10 mouse cellular contexts compared by ENCODE assay signal in the genomic region with DNA sequence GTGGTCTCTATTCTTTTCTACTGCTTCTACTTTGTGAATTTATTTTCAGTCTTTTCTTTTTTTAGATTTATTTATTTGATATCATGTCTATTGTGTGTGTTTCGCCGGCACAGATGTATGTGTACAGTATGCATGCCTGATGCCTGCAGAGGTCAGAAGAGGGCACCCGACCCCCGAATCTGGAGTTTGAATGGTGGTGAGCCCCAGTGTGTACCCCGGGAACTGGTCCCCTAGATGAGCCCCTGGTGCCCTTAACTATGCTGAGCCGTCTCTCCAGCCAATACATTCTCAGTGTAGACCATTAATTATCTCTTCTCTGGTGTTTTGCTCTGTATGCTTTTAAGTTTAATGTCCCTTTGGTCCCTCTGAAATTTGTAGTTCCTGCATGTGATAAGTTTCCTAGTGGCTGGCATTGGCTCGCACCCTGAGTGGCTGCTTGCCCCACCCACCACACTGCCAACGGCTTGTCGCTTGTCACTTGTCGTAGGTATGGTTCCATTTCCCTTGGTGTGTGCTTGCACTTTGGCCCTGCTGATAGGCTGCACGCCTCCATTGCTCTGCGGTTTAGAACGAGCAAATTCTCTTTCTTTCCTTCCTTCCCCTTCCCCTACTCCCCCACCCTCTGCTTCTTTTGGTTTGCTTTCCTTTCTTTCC. TPM values are rescaled to one million over a fixed set of nuclear protein-coding genes. Genes with fewer than 3 reads are reported as not detected.
DNase-seq lines count a peak whose midpoint lies in the region; ATAC-seq and TF ChIP-seq lines count a peak whose summit lies in the region.
"Had no signal": no experiment of that assay in that cellular context is flagged by ENCODE, and none has a peak within 500 bp of the region (broad histone marks: within the 10 kb centered on the region; RNA-seq: fewer than 3 reads in every experiment).

No protein-coding gene starts in this region.

- no peak for ATAC-seq in heart, embryonic 14.5 days (ENCODE audit: insufficient number of reproducible peaks, insufficient read depth, low FRiP score, low read depth)
- peak; percentile 62 for ATAC-seq in erythroid progenitor cell, adult 5-6 weeks (replicated peaks; ENCODE audit: low FRiP score, poor library complexity, severe bottlenecking)
- ATAC-seq in liver, postnatal 0 days, result no peak

- peaks cover 21% of the 10 kb centered on the region for H3K36me3 ChIP-seq in heart, embryonic 14.5 days (ENCODE audit: control insufficient read depth, insufficient read depth, low read length)
- H3K36me3 ChIP-seq in liver, postnatal 0 days (replicated peaks; ENCODE audit: insufficient read depth, low read length), result no peaks in the 10 kb centered on the region

- H3K9ac ChIP-seq in heart, embryonic 14.5 days (ENCODE audit: low read length), result no peak overlapping the region
- H3K9ac ChIP-seq in liver, postnatal 0 days (replicated peaks), result no peak overlapping the region

- no peak for TF ChIP-seq EP300 in liver, postnatal 0 days (IDR thresholded peaks at IDR 0.05; ENCODE audit: low read depth)

- no peak overlapping the region for H3K4me3 ChIP-seq in heart, embryonic 14.5 days (ENCODE audit: control insufficient read depth in 1 of 2, insufficient read depth in 1 of 2, low read depth in 1 of 2, low read length in 2 of 2)
- H3K4me3 ChIP-seq in brown adipose tissue, adult 24 weeks (ENCODE audit: insufficient read depth, low read depth, low read length), result no peak overlapping the region
- H3K4me3 ChIP-seq in liver, postnatal 0 days (ENCODE audit: low read depth, low read length), result no peak overlapping the region

- H3K27me3 ChIP-seq in heart, embryonic 14.5 days (ENCODE audit: control insufficient read depth, insufficient read depth, low read length), result no peaks in the 10 kb centered on the region
- H3K27me3 ChIP-seq in liver, postnatal 0 days (ENCODE audit: insufficient read depth, low read length), result no peaks in the 10 kb centered on the region

- 60% methylated on average over 13 of the region's 13 CpGs for WGBS in heart, embryonic 14.5 days
- WGBS in liver, postnatal 0 days (ENCODE audit: insufficient replicate concordance), result 40% methylated on average over 13 of the region's 13 CpGs

- DNase-seq in heart, adult 9 months (ENCODE audit: low spot score in 2 of 2), result no peak
- DNase-seq in liver, postnatal 0 days, result no peak
- no peak for DNase-seq in frontal cortex, postnatal 14 days (ENCODE audit: low spot score in 2 of 2)
- no peak for DNase-seq in cerebellum, postnatal 4 days (ENCODE audit: low spot score in 2 of 2)
- no peak for DNase-seq in spleen, postnatal 14 days (ENCODE audit: low spot score in 2 of 2)
- DNase-seq: cerebellum, adult 8-10 months; thymus, adult 18-20 months had no signal

- no peaks in the 10 kb centered on the region for H3K9me3 ChIP-seq in heart, embryonic 14.5 days (ENCODE audit: control insufficient read depth, low read length)
- no peaks in the 10 kb centered on the region for H3K9me3 ChIP-seq in liver, postnatal 0 days (ENCODE audit: low read length)

- peaks cover 58 to 64% of the 10 kb centered on the region in 2 experiments for H3K4me1 ChIP-seq in heart, embryonic 14.5 days (ENCODE audit: control insufficient read depth in 2 of 2, insufficient read depth in 2 of 2, low read length in 2 of 2)
- peaks cover 49% of the 10 kb centered on the region for H3K4me1 ChIP-seq in brown adipose tissue, adult 24 weeks (ENCODE audit: control insufficient read depth, insufficient read depth, insufficient read length, low read length)
- peaks cover 55% of the 10 kb centered on the region for H3K4me1 ChIP-seq in liver, postnatal 0 days (ENCODE audit: insufficient read depth)

- H3K4me2 ChIP-seq in heart, embryonic 14.5 days (ENCODE audit: low read length), result no peak overlapping the region
- H3K4me2 ChIP-seq in liver, postnatal 0 days (ENCODE audit: low read depth, low read length), result no peak overlapping the region

- TF ChIP-seq CTCF in liver, postnatal 0 days (IDR thresholded peaks at IDR 0.05; ENCODE audit: low read depth), result no peak

- H3K27ac ChIP-seq in heart, embryonic 14.5 days (replicated peaks in 1 of 2; ENCODE audit: control insufficient read depth in 1 of 2, insufficient read depth in 1 of 2, low read depth in 2 of 2, low read length in 2 of 2), result peak overlapping the region; percentile 67 to 75
- H3K27ac ChIP-seq in brown adipose tissue, adult 24 weeks (replicated peaks; ENCODE audit: low read depth, low read length), result peak overlapping the region; percentile 81
- H3K27ac ChIP-seq in liver, postnatal 0 days (ENCODE audit: low read depth), result peak overlapping the region; percentile 90

RNA-seq across cellular contexts. Expression of gene Gramd4, which starts 31.7 kb away (rescaled TPM):
- 9.7 and 10.9 TPM in 2 replicates for polyA plus RNA-seq in heart, embryonic 14.5 days (2014; fragmentation: Nextera tagmentation; extraction: Ambion mirVana)
- 12.1 and 13.5 TPM in 2 replicates for polyA plus RNA-seq in brown adipose tissue, adult 24 weeks (2012; ENCODE audit: insufficient read depth, insufficient read length, missing spikeins)
- 10.8 and 16.8 TPM in 2 replicates for total RNA-seq in erythroid progenitor cell, adult 5-6 weeks (2015; ENCODE audit: low replicate concordance)
- 18.9 and 37.5 TPM in 2 replicates for total RNA-seq in erythroid progenitor cell, adult 5-6 weeks (2017; ENCODE audit: low replicate concordance)
- 3.2 and 3.7 TPM in 2 replicates for polyA plus RNA-seq in liver, postnatal 0 days (2015; fragmentation: Nextera tagmentation; extraction: Ambion mirVana)

RNA-seq across cellular contexts. Expression of gene Celsr1, which starts 55.6 kb away (rescaled TPM):
- polyA plus RNA-seq in heart, embryonic 14.5 days (2014; fragmentation: Nextera tagmentation; extraction: Ambion mirVana), result 2.8 and 3.1 TPM in 2 replicates
- 0.20 TPM in 1 of 2 replicates, not detected in the other for polyA plus RNA-seq in brown adipose tissue, adult 24 weeks (2012; ENCODE audit: insufficient read depth, insufficient read length, missing spikeins)
- 1.1 and 1.3 TPM in 2 replicates for total RNA-seq in erythroid progenitor cell, adult 5-6 weeks (2015; ENCODE audit: low replicate concordance)
- 0.30 and 0.39 TPM in 2 replicates for total RNA-seq in erythroid progenitor cell, adult 5-6 weeks (2017; ENCODE audit: low replicate concordance)
- 0.09 and 0.11 TPM in 2 replicates for polyA plus RNA-seq in liver, postnatal 0 days (2015; fragmentation: Nextera tagmentation; extraction: Ambion mirVana)
